Mouse (Mus musculus) thymus, postnatal 4 days (tissue): Measurements from ENCODE around the gene Ets1.
A peak's percentile ranks its signal among the peaks of the same experiment; 100 is the strongest.

Source experiments
- DNase-seq: peaks from one replicate; pipeline ENCODE4 v3.0.0; 2021

Gene Ets1

DNA sequence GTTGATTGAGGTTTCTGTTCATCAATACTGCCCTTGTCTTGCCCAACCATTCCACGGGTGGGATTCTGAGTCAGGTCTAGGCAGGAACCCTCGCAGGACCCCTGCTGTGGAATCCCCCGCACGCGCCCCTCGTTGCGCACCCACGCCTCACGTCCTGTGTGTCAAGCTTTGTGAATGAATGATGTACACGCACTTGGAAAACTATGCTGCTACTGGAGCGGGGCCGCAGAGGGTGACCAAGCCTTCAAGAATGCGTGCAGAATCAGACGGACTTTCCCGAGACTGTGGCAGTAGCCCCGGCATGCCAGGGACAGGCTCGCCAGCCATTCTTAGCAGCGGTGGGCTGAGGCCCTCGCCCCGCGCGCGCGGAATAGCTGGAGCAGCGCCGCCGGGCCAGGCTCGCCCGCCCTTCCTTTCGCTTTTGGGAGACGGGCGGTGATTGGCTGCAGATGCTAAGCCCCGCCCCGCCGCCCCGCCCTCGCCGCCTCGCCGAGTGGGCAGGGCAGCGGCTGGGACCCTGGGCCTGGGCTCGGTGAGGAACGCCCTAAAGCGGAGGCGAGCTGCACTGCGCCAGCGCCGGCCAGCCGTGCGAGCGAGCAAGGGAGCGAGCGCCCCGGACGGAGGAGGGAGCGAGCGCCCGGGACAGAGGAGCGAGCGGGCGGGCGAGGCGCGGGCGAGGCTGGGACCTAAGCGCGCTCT lies 59.6 kb downstream of the Ets1 start:
- peak; percentile 99 for DNase-seq

DNA sequence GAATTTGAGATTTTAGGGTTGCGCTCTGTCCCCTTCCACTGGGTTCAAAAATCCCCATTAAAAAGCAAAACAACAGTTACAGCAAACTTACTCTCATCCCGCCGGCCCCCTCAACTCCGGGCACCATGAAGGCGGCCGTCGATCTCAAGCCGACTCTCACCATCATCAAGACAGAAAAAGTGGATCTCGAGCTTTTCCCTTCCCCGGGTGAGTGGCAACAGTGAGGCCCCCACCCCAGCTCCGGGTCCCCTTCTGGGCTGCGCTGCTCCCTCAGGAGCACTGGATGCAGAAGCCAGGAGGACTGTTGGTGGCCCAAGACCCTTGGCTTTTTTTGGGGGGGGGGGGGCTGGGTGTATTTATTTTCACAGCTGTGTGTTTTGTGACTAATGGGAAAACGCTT lies 60.2 kb downstream of the Ets1 start:
- DNase-seq = no peak

DNA sequence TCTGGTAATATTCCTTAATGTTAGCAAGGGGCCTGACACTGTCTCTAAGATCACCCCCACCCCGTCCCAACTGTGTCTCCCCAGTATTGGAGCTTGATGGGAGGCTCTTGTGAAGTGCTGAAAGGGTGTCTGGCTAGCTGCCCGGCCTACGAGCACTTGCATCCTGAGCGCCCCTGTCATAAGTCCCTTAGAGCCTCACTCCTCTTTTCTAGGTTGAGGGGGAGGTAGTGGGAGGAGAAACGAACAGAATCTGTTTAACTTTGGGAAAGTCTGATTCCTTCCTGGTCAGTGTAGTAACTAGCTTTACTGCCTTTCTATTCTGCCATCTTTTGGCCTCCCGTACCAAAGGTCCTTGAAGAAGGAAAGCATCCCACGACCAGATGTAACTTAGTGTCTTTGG lies 60.7 kb downstream of the Ets1 start:
- peak; percentile 65 for DNase-seq

DNA sequence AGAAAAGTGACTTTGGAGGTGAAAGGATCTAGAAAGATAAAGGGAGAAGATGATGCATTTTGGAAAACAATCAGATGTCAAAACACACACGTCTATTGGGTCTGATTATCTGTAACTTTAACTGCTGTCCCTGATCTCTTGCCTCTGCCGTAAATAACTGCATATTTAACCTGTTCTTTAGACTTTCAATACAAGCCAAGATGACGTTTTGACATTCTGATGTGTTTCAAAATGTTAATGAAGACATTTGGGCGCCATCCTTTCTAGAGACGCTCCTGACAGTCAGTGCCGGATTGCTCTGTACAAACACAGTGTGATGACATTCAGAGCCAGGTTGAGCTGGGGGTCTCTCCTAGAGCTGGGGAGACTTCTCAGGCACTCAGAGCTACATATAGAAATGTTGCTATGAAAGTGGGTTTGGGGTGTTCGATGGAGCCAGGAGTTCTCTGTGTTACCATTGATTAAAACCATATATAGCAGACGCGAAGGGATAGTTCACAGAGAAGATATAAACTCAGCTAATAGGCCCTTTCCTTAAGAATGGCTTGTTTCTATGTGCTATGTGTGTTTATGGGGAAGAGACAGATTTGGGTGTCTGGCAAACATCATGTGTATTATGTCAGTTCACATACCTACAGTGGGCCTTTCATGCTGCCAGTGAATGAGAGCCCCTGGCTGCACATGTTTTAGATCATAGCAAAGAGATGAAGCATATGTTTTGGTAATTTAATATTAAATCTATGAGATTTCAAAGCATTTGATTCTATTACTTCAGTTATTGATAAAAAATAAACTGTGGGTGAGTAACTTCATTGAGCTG lies 61.5 kb downstream of the Ets1 start:
- peak; percentile 45 for DNase-seq

DNA sequence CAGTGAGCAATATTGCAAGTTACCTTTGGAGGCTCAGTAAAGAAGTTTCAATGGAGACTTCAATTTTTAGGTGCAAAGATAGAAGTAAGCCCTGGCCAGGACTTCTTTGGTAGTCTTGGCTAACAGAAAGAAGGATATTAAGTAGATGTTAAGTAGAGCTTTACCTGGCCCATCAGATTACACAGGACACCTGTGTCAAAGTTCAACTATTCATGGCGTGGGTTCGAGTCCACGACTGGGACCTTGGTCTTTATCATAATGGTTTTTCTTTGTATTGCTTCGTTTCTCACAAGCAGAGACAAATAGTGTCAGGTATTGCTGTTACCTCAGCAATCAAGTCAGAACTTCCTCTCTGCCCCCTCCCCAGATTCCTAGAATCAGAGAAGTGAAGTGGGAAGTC lies 62.7 kb downstream of the Ets1 start:
- no peak for DNase-seq

DNA sequence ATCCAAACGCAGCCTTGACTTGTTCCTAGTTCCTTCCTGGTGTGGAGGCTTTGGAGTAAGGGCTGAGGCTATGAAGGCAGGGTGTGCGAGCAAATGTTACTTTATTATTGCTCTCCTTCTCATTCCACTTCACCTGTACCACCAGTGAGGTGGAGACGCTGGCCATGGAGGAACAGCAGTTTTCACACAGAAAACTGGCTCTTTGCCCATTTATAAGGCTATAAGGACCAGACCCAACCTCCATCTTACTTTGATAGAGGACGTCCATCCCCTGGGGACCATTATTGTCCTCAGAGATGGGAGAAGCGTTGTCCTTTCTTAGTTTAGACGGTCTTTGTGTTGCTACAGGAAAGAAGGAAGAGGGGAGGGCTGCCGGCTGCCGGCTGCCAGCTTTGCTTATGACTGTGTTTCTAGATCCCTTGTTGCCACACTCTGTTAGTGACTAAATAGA lies 63.4 kb downstream of the Ets1 start:
- DNase-seq = peak; percentile 66

DNA sequence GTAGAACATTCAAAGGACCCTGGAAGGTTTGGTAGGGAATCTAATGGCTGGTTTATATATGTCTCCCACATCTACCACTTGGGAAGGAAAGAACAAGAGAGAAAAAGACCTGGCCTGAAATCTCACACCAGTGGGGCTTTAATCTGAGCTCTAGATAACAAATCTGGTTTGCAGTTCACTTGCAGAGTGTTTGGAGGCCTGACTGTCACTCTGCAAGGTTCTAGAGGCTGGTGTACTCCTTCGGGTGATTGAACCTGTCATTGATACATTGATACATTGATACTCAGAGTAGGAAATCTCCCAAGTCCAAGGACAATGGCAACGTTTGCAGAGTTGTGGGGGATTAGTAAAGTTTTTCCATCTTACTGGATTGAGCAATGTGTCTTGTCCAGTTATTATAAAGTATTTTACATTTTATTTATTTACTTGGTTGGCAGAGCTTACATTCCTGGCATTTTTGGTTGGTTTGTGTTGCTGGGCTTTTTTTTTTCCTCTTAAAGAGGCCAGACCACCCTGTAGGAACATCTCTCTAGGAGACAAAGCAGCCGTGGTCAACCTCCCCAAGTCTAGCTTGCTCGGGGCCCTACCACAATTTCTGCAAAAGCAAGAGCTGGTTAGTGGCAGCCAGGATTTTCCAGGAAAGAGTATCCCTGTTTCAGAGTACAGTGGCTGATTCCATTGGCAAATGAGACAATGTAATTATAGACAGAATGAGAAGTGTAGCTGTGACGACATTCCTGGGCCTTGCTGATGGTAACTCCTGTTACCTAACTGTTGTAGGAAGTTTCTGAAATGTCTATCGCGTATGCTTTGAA lies 64.3 kb downstream of the Ets1 start:
- peak; percentile 39 for DNase-seq

DNA sequence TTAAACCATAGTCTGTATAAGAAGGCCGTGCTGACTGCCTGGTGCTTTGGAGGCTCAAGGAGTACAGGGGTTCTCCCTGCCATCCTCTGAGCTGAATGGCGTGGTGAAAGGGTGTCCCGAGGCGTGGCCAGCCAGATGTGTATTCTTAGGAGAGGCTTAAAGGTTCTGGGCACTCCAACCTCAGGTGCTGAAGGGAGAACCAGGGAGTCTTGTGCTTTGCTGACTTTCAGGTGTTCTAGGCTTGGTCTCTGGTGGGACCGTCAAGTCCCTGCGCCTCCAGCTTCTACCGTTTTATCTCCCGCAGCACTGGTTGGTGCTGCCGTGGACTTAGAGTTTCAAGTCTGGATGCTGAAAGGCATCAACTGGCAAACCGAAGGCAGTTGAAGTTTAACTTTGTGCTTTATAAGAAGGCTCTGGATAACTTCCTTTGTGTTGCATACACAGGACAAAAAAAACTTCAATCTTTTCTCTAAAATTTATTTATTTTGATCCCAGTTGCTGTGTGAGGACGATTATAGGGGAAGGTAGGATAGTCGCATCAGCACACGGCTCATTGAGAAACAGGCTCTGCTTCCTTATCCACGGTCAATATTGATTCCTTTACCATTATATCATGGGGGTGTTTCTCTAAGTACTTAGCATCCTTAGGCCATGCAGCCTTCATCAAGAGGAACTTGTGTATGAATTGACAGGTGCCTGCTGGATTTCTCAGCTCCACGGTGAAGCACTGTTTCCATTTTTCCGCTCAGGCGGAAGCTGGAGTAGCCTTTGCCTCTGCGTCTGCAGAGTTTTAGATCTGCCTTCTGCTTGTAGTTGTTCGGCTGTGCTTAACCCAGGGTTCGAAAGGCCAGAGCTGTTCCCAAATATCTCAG lies 65.3 kb downstream of the Ets1 start:
- DNase-seq = peak; percentile 54

DNA sequence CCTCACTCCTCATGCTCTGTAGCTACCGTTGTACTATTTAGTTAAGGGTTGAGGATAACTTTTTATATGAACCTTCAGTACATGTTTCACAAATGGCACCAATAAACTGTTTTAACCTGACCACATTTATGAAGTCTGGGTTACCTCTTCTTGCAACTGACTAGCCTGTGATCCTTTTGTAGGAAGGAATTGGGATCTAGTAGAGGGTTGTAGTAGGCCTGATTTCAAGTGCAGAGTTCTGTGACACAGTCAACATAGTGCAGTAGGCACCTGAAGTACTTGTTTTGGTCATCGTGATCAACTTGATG lies 65.9 kb downstream of the Ets1 start:
- DNase-seq = no peak

DNA sequence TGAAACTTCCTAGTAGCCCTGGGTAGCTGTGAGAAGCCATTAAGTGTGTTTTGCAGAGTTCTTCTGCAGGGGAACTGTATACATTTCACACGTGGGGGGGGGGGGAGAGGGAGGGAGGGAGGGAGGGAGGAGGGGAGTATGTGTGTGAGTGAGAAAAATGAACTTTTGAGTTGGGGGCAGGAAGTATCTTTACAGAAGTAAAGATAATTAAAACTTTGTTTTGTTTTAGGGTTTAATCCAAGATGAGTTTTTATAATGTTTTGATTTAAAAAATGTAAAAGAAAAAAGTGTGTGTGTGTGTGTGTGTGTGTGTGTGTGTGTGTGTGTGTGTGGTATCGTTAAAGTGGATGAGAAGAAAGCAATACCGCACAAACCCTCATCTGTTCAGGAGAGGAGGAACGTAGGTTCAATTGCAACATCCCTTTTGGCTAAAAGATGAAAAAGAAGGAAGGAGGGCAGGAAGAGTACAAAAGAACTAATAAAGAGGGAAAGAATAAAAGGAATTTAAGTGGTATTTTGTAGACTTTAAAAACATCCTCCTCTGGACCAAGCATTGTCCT lies 66.9 kb downstream of the Ets1 start:
- no peak for DNase-seq

DNA sequence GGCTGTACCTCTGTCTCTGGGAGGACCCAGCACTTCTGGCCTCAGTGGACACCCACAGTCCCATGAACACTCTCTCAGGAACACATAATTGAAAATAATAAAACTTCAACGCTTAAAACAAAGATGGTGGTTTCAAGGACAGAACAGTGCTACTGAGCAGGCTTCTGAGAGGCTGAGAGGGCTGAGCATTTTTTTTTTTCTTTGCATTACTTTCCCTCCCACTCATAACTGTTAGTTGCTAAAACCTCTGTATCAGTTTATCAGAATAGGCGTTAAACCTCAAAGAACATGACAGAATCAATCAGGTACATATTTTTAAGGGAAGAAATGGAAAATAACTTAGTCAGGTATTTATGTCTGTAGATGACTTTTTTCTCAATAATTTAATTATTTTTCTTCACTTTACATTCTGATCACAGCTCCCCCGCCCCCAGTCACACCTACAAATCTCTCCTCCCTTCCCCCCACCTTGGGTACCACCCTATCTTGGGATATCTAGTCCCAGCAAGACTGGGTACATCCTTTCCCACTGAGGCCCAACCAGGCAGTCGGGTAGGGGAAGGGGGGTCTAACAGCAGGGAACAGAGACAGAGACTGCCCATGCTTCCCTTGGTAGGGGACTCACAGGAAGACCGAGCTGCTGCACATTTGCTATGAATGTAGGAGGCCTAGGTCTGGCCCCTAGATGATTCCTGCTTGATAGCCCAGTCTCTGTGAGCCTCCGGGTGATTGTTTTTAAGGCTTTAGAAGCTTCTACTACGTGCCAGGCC lies 68.1 kb downstream of the Ets1 start:
- DNase-seq = peak; percentile 60

DNA sequence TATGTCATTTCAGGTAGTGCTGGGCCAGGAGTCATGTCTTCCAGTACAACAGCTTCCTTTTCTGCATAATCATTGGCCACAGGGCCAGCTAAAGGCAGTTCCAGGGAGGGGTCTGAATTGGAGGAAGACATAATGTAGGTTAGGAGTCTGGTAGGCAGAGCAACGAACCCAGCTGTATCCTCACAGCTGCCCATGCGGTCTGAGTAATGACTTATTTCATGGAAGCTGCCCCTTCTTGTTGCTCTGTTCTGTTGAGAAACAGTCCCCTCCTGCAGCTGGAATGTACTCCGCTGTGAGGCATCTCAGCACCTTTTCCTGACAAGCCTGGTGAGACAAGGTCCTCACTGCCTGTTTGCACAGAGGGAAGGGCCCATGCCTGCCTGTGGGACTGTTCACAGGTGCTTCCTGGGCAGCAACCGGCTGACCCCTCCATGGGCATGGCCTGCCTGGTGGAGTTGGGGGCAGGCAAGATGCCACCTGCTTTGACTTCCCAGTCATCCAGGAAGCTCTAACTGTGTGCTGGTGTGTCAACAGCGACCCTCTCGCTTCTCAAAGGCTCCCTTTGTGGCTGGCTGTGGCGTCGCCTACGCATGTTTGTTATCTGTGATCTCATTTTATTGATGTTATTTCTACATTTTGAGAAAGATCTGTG lies 69.9 kb downstream of the Ets1 start:
- DNase-seq = peak; percentile 77

DNA sequence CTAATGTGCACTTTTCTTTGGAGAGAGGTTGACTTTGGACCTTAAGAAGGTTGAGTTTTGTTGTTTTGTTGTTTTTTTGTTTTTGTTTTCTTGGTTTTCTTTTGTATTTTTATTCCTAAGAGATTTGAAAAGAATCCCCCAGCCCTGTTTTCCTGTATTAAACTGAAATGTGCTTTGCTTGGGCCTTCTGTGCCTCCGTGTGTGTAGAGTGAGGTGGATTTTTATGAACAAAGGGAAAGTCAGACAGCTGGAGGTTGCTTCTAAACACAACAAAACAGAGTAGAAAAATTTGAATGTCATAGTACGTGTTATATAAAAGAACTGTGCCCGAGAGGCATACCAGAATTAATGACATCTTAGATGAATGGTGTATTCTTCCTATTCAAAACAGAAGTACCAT lies 71.4 kb downstream of the Ets1 start:
- no peak for DNase-seq

DNA sequence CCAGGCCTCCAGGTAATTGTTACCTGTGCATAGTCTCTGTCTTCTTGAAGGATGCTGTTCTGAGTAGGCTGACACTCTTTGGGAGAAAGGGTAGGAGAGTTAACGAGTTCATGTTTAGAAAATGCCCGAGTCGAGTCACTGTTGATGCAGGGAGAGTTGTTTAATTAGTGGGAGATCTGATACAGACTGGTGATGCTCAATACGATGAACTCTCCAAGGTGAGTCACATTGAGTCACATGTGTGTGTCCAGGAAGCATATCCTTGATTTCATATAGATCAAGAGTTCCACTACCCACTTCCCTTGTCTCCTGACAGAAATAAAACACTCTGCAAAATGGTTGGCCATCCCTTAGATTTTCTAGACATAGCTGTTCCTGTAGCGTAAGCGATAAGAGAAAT lies 72.5 kb downstream of the Ets1 start:
- no peak for DNase-seq

DNA sequence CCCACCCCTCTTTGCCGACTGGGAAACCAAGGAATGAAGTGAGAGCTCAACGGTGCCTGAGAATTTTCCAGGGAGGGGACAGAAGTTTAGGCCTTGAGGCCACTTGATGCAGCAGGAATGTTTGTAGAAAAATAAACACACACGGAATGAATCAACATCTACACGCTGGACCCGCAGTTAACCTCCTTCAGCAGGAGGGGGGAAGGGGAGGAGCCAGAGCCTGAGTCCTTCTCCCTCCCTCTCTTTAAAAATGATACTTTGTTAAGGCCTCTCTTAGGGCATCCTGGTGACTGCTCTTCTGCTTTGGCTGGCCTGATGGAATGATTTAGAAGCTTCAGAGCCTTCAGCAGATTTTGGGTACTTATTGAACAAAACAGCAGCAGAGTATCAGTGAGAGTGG lies 73.3 kb downstream of the Ets1 start:
- DNase-seq = peak; percentile 60

DNA sequence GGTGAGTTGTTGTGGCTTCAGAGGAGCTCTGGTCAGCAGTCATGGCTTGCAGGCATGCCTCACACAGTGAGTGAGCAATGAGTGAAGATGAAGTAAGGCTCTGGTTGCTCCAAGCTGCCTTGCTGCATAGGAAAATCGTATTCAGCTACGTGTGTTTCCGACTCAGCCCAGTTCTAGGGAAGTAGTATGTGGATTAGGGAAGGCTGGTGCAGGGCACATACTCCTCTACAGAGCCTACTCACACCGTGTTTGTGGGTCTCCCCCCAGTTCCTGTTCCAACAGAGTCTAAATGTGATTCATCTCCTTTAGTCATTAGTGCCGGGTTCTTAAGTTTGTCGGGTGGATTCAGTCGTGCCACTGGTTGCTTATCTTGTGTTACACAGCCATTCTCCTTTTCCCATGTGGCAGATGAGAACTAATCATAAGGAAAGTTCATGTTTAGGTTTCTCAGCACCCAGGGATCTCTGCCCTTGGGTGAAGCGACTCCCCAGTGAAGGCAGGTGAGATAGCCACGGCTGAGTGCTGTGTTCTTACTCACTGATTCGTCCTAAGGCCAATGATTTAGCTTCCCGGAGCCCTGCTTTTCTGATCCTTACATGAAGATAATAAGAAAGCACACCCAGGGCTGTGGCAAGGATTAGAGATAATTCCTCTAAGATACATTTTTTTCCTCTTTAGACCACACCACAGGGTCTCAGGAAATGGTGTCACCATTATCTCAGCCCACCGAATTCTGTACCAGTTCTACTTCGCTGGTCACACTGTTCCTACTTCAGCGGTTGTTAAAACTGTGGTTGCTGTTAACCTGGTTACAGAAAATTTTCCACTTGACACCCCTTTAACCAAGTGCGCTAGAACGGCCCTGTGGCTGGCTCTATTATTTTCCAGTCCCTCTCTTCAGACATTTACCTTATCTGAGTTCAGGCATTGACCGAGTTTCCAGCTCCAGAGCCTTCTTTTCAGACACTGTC lies 74.0 kb downstream of the Ets1 start:
- DNase-seq = peak; percentile 42

DNA sequence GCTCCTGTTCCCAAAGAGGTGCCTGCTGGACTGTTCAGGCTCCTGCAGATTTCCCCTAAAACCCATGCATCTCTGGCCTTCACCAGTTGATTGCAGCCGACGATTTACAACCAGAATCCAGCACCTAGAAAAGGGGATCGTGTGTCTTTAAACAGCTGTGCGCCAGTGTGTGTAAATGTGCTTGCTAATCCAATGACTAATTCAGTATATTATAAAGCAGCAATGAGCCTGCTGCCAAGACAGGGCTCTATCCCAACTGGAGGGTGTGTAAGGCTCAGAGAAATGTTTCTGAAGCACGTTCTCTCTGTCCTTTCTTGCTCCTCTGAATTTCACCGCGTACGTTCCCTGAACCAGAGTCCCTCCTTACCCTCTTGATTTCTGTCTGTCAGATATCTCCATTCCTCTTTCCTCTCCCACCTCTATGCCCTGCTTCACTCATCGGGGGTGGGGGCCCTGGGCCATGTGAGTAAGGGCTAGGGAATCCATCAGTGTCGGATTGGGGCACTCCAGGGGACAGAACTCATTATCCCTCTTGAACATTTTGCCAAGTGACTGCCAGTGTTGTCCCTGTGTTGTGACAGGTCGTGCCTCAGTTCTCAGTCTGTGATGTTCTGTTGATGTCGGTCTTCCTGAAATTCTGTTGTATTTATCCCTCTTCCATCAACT lies 75.1 kb downstream of the Ets1 start:
- DNase-seq = peak; percentile 30

DNA sequence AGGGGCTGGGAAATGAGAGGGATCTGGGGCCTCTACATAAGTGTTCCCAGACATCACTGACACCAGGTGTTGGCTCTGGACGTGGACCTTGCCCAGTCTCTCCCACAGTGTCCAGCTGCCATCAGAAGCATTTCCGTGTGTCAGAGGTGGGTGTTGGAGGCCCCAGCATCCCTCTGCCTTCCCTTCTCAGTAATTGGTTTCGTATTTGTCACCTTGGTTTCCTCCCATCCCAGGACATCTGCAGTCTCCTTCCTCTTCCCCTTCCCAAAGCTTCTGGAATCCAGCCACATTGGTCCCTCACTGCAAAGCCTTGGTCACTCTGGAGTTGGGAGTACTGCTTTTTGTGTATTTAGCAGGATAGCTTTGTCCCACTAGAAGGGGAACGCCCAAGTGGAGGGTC lies 75.7 kb downstream of the Ets1 start:
- peak; percentile 24 for DNase-seq

DNA sequence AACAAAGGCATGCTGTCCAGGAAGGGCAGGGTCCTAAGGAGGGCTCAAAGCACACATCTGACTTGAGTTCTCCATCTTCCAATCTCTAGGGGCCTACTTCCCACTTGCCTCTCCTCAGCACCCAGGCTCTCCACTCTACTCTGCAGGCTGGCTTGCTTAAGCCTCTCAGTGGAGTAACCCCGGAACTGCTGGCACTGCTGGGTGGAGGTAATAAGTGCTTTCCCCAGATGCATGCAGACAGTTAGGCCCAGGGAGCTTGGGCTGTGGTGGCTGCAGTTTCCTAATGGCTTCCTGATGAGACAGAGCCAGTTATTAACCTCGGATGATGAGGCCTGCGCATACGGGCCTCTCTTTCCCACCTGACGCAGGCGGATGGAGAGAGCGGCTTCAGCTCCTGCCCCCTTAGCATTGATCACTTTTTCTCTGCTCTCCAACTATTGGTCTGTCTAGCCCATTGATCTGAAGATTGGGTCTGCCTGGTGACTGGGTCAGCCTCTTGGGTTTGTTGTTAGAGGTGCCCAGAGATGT lies 76.4 kb downstream of the Ets1 start:
- peak; percentile 39 for DNase-seq
